Mouse (Mus musculus) adrenal gland, adult (tissue): ENCODE data around the gene Ncf4.
A peak's percentile ranks its signal among the peaks of the same experiment; 100 is the strongest.

ENCODE experiments used
- DNase-seq, 2 experiments: peaks; one replicate each; pipeline ENCODE4 v3.0.0; 2022 to 2023; ENCODE audit warnings: low spot score in 1 of 2; ENCODE audit not compliant: inconsistent age in 2 of 2

Gene Ncf4

DNA sequence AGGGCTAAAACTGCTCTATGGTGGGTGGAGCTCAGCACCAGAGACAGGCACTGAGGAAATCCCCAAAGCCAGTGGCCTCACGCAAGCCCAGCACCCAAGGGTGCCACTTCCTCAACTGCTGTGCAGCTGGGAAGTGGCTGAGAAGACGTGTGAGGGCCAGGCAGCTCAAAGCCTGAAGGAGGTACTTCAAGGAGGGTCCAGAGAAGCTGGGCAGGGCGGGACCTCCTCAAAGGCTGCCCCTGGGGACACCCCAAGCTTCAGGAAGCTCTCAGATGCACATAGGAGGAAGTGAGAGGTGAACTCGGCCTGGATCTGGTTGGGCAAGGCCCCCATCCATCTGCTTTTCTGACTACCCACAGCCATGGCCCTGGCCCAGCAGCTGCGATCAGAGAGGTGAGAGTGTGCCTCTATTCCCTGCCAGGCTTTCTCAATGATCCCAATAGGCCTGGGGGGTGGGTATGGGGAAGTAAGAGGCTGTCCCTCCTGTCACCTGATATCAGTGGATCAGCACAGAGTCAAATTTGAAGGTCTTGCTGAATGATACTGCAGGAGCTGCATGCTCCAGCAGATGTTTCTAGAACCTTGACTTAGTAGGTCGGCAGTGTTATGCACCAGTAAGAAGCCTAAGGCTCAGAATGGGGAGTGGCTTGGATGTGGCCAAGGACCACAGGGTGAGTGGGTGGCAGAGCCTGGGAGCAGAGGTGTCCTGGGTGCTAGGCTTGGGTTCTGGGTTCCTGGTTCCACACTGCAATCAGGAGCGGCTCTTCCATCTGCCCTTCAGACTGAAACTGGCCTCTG, at the start of gene Ncf4:
Gene Ncf4, plus strand, starts transcription at position 107 of the 798 bp plus-strand sequence.
- peak; percentile 31 to 44 for DNase-seq

DNA sequence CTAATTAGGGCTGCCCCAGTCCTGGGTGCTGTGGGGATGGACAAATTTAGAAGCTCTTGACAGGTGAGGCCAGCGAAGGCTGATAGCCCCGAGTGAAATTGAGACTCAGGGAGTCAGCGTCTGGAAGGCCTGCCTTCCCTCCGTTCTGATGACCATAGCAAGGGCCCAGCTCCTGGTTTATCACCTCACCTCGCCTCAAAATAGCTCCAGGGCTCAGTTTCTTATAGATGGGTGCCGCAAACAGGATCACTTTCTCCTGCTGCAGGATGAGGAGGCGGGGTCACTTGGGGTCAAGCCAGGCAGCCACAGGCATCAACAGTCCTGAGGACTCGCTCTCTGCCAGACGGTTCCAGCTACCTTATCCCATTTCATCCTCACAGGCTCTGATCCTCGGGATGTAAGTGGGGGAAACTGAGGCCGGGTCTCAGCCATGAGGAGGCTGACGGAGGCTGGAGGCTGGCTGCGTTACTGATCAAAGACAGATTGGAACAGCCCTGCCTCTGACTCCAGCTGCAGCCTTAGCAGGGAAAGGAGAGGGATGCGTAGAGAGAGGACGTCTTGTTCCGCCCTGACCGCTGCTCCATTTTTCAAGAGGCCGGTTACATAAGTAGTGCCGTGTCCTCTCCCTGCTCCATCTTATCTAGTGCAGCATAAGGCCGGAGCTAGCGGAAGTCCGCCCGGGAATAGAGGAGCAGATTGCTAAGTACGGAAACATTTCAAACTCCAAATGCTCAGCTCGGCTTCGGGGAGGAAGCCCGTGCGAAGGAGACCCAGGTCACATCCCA, 49.3 kb upstream of the Ncf4 start:
- DNase-seq, result no peak

DNA sequence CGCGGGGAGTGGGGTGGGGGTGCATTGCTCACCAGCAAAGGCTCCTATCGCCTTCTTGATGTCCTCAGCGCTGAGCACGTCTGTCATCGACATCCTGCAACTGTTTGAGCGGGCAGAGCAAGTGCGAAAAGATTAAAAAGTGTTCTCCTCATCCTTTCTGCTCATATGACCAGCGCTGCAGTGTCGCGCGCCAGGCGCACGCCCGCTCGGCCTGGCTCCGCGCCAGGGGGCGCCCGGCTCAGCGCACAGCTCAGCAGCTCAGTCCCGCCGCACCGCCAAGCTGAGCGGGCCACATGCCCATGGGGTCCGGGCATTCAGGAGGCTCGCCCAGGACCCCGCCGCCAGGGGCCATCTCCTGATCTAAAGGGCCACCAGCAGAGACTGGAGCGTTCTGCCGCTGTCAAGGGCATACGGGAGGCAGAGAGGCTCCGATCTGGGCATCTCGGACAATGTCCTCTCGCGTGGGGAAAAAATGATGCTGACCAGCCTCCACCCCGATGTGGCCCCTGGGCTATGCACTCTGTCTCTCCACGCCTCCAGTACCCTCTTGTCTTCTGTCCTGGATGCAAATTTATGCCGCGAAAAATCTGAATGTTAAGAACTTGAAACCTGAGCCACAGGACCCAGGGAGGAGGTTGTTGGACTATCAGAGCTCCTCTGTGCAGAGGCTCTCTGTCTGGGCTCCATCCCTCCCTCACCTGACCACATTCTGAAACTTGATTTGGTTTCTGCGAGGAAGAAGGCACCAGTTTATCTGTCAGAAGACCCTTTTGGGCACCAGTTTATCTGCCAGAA, 40.4 kb upstream of the Ncf4 start:
- DNase-seq, result peak; percentile 32 to 67

DNA sequence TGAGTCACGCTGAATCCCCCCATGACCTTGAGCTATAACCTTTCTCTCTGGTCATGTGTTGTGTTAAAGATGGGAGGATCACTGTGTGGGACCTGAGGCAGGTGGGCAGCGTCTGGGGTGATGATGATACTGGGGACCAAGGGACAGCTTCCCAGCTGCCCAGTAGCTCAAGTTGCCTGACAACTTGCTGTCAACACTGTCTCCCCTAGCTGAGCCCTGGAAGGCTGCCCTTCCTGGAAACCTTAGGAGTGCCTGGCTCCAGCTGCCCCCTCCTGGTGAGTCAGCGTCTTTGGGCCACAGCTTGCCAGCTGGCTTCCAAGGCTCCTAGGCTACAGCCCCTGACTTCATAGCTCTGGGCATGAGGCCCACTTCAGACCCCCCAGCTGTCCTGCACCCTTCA, 39.4 kb upstream of the Ncf4 start:
- peak in 1 of 2 experiments; percentile 57 for DNase-seq

DNA sequence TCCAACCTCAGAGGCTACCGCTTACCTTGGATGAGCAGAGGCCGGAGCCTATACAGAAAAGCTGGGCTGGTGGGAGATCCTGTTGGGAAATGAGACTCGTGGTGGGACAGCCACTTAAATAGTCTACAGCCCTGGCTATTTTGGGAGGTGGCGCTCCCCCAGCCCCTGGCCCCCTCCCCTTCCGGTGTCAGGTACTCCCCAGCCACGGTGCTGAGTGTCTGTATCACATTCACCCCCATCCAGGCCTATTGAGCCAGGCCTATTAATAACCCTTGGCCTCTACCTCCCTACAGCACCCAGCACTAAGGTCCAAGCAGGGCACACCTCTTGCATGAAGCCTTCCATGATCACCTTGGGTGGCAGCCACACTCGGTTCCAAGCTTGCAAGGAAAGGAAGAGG, 38.3 kb upstream of the Ncf4 start, which contains the start of gene Pvalb:
Gene Pvalb, minus strand, starts transcription at position 89 of the 400 bp plus-strand sequence.
- DNase-seq, result no peak

DNA sequence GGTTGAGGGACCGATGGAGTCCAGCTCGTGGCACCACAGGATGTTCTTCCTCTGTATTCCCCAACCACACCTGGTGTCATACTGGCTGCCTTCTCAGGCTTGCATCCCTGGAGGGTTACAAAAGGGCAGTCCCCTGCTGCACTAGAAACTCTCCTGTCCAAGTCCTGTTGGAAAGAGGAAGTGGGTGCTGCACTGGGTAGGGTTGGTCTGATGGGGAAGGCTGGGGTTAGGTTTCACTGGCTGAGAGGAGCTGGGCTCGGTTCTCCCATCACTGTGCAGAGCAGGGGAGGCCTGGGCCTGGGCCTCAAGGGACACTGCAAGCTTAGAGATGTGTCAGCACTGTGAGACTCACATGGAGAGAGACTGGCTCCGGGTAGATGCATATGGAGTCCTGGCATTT, 34.4 kb upstream of the Ncf4 start:
- DNase-seq, result no peak

DNA sequence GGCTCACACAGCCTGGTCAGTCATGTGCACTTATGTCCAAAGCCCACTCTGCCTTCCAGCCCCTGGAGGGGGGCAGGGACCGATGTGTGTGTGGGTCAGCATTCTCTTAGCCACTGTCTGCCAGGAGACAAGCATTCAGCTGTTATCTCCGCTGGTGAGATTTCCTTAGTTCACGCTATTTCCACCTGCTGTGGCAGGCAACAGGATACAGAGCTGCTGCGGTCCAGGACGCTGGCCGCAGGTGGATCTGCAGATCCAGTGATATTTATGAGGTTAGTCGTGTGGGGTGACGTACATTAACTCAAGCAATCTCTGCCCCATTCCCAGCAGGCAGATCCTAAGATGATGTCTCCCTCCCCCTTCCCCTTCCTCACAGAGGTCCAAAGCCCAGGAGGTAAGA, 33.2 kb upstream of the Ncf4 start:
- no peak for DNase-seq

DNA sequence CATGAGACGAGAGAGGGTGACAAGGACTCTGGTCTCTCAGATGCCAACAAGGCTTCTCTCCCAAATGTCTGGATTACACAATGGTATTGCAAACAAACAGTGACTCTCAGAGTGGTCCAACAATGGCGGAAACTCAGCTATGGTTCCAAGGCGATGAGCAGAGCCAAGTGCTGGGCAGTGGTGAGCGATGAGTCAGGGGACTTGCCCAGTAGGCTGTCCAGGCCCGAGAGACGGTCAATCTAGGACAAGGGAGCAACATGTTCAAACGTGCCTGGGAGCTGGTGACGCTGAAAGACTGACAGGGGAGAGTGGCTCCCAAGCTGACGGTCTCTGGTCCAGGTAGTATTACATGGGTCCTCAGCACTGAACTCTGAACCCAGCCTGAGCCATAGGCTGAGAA, 29.3 kb upstream of the Ncf4 start:
- DNase-seq, result no peak

DNA sequence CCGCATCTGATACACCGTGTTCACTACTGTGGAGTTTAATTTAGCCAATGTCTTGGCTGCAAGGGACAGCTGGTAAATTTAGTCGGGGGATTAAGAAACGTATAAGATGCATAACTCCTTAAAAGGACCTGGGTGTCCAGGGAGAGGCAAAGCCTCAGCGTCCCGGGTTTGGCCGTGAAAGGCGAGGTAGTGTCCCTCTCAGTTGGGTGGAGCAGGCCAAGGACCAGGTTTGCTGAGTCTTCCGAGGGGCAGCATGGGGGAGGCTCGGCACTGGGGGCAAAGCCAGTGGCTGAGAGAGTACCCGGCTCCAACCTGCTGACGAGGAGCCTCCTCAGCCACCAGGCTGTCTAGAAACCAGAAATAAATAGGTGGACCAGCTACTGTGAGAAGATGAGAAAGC, 16.8 kb upstream of the Ncf4 start:
- no peak for DNase-seq

DNA sequence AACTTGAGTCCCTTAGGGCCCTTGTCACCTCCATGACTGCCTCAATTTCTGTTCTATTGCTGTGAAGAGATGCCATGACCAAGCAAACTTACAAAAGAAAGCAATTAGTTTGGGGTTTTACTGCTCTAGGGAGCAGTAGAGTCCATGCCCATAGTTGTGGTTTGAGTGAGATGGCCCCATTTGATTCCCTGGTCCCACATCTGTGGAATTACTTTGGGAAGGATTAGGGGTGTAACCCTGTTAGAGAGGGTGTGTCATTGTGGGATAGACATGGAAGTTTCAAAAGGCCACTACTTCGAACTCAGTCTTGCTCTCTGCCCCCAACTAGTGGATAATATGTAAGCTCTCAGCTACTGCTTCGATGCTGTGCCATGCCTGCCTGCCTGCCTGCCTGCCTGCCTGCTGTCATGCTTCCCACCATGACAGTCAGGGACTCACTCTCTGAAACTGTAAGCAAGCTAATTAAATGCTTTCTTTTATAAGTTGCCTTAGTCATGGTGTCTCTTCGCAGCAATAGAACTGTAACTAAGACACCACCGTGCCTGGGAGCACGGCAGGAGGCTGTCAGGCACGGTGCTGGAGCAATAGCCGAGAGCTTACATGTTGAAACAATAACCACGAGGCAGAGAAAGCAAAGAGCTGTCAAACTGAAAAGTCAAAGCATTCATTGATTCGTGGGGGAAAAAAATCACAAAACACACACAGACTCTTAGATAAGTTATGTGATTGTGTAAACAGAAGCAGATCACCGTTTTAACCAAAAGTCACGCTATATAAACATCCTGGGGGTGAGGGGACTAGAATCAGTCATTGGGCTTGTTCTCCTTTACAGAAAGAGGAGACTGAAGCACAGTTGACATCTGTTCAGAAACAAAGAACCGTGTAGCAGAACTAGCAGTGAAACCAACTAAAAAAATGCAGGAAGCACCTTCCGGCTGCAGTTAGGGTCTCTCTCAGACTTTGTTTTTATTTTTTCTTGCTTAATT, 13.0 kb upstream of the Ncf4 start:
- no peak for DNase-seq

DNA sequence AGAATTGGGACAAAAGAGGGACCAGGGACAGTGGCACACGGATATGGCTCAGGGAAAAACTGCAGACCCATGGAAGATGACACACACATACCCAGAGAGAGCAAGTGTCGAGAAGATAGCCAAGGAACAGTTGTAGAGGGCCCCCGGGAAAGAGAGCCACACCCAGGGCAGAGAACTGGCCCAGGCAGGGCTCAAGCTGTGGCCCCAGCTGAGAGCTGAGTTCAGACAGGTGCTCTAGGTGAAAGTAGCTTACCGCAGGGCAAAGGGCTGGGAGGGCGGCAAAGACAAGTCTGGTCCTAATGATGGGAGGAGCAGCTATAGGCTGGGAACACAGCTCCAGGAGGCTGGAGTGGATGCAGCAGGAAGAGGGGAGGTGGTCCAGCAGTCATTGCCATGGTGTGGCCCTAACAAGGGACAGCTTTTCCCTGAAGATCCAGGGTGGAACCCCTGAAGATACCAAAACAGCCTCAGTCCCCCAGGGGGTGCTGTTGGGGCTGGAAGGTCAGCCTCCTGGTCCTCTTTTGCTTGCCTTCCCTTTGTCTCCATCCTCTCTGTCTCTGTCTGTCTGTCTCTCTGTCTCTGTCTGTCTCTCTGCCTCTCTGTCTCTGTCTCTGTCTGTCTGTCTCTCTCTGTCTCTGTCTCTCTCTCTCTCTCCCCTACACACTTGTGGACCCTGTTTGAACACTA, 9.6 kb upstream of the Ncf4 start:
- DNase-seq, result no peak

DNA sequence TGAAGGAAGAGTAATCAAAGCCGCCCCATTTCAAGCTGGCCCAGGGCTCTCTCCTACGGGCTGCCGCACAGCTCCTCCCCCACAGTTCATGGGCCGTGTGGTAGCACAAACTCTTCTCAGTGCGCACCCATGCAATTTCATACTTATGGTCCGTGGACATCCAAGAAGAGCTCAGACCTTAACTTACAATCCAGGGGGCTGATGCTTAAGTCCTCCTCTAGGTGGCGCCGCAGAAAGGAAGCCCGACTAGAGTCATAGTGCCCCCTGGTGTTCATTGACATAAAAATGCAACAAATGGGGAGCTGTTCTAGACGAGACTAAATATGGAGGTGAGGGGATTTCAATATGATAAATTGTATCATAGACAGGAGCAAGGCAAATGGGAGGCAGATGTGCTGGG, 5.1 kb upstream of the Ncf4 start:
- DNase-seq, result peak; percentile 55 to 86

DNA sequence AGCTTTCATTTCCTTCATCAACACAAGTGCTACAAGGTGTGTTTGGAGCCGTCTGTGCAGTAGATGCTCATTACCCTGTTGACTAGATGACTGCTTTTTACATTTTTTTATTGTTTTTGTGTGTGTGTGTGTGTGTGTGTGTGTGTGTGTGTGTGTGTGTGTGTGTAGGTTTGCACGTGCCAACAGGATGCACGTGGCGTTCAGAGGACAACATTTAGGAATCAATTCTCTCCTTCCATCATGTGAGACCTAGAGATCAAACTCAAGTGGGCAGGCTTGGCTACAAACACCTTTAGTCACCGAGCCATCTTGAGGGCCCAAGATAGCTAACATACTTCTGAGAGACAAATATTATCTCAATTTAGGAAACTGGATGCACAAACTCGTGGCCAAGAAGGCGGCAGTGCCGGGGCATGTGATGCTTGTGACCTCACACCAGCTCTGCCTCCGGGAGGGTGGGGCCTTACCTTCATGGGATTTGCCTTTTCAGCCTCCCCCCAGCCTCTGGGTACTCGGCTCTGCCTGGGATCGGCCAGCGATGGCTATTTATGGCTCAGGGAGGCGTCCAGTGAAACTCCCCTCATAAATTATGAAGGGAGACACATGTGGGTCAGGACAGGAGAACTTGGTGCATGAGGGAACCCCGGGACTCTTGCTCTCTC, 4.5 kb upstream of the Ncf4 start:
- DNase-seq, result peak; percentile 18 to 59

DNA sequence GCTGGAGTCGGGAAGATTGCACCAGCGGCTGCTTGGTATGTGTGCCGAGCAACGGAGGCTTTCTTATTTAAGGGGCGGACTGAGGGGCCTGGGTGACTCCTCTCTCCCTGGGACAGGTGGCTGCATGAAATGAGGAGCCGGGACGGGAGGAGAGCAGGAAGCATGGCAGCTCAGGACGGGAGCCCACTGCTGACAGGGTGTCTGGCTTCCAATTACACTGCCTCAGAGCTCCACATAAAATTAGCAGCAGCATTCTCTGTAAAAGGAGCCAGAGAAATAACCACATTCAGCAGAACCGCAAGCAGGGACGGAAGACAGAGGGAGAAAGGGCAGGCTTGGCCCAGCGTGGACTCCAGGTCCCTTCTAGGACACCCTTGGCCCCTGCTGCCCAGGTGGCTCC, 3.3 kb upstream of the Ncf4 start:
- DNase-seq, result no peak

DNA sequence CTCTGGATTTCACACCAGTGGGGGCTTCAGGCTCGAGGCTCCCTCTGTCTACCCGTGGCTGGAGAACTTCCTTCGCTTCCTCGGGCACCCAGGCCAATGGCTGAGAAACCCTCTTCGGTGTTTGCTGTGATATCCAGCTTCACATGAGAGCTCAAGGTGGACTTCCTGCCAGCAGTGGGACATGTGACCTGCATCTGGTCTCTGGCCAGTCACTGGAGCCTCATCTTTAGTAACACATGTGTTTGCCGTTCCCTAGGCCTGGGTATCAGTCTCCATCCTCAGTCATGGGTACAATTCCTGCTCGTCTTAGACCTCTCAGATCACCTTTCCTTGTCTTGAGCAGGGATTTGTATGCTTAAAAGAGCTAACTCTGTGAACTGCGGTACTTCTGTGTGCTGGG, 1.5 kb upstream of the Ncf4 start:
- DNase-seq, result no peak

DNA sequence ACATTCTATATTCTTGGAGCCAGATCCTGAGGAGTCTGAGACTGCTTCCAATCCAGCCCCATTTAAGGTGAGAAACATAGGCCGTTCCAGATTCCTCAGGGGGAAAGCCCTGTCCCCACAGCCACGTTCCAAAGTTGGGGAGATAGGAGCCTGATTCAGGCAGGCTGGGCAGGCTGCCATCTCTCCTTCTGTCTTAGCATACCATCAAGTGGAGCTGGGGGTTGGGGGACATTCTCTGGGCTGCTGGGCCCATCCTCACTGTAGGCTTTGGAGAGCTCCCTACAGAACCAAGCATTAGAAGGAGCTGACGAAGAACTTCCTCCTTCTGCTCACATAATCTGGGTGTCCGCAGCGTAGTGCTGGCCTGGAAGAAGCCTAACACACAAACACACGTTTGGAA, 827 bp upstream of the Ncf4 start:
- DNase-seq, result no peak

DNA sequence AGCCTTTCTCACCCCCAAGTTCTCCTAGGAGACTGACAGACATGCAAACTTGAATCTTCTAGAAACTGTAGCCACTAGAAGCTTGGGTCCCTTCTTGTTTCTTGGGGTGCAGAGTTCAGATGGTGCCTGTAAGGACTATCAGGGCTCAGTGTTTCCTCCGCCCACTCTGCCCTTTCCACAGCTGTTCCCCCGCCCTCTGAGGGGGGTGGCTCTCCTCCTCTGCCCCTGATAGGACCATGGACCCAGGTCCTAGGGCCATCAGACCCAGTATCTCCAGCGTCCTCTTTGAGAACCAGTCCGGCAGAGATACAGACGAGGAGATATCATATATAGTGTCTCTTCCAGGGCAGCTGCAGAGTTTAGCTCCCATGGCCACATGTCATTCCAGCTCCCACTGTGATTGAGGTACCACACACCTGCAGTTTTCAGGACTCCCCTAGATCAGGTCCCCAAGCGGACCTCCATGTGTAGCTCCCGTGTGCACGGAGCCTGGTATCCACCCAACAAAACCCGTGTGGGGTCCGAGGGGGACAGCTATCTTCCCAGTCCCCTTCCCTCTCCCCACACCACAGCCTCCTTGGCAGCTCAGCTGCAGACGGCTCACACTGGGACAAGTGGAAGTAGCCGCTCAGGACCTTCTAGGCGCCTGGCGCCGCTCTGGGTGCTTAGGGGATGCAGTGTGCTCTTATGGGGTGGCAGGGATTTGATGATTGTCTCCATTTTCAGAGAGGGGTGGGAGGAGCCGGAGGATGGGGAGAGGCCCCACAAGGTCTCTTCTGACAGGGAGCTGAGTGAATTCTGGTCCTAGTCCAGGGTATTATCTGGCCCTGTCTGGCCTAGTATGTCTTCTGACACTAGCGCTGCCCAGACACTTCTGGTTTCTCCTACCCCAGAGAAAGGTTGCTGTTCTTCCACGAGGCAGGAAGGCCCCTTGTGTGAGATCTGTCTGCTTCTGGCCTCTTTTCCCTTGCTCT, 1.8 kb downstream of the Ncf4 start:
- no peak for DNase-seq

DNA sequence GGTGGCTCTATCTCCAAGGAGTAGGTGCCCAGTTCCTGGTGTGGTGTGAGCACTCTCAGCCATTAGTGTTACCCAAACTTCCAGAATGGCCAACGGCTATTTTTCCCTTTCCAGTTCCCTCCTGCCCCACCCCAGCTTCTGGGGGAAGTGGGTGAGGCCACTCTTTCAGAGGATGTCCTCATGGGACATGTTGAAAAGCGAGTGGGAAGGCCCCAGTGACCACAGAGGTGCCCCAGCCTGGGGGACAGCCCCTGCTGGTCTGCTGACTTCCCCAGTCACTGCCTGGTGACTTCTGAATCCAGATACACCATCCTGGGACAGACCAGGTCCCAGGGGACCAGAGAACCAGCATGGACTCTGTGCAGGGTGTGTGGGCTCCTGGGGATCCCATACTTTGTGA, 3.1 kb downstream of the Ncf4 start:
- DNase-seq, result peak in 1 of 2 experiments; percentile 26
